Mouse (Mus musculus) heart, adult 2 months (tissue): ENCODE data around the gene Adssl1.

Experiments
- CTCF ChIP-seq: fragments of 200-600 bp; IDR thresholded peaks from 2 replicates; pipeline ENCODE4 v1.8.1; 2022; ENCODE audit warnings: antibody characterized with exemption, mild to moderate bottlenecking, moderate library complexity
- EP300 ChIP-seq: fragments of 200-500 bp; IDR thresholded peaks from 2 replicates; pipeline ENCODE4 v1.6.1; 2011; ENCODE audit warnings: low read depth, low read length, control low read depth; ENCODE audit not compliant: insufficient read depth
- POLR2A ChIP-seq: fragments of 200-500 bp; IDR thresholded peaks from 2 replicates; pipeline ENCODE4 v1.6.1; 2011; ENCODE audit warnings: mild to moderate bottlenecking, low read depth, low read length, control low read depth; ENCODE audit not compliant: insufficient read depth

GRCm38 (mm10) chr12:112643126-112643525, 23.3 kb downstream of the Adssl1 start:
- no peak for TF ChIP-seq CTCF
- TF ChIP-seq EP300: no peak
- no peak for TF ChIP-seq POLR2A
